Mouse (Mus musculus): ENCODE results near the gene Dach1.

GRCm38 (mm10) chr14:98171861-98172260 is 2.3 kb upstream of the Dach1 start:
- no peak for TF ChIP-seq POLR2A (IDR thresholded peaks at IDR 0.05; ENCODE audit: extremely low read depth, insufficient read depth, low read length)
- TF ChIP-seq CTCF (IDR thresholded peaks at IDR 0.05; ENCODE audit: extremely low read depth, insufficient read depth, low read length): no peak
